Mouse (Mus musculus) lung, embryonic 16.5 days (tissue): ENCODE results near the gene Ecsit. TPM values are rescaled to one million over a fixed set of nuclear protein-coding genes. Genes with fewer than 3 reads are reported as not detected.

Experiments
- ATAC-seq: fragments of 200-750 bp; cut with Nextera tagmentation; 2 replicates; pipeline ENCODE4 v1.8.0; 2017; ENCODE audit warnings: low read depth, mild to moderate bottlenecking, moderate library complexity
- H3K27ac ChIP-seq: fragments of 300-500 bp; sonication (generic); 2 replicates; pipeline ENCODE4 v1.5.1; 2014; ENCODE audit warnings: mild to moderate bottlenecking, control low read depth, low read length
- H3K27me3 ChIP-seq: fragments of 300-500 bp; sonication (generic); 2 replicates; pipeline ENCODE4 v1.6.1; 2014; ENCODE audit warnings: low read depth, low read length, mixed read lengths; ENCODE audit not compliant: control insufficient read depth, insufficient read depth
- H3K36me3 ChIP-seq: fragments of 300-500 bp; sonication (generic); 2 replicates; pipeline ENCODE4 v1.6.1; 2014; ENCODE audit warnings: low read length; ENCODE audit not compliant: control insufficient read depth, insufficient read depth
- H3K4me1 ChIP-seq: fragments of 300-500 bp; sonication (generic); replicated peaks from 2 replicates; pipeline ENCODE4 v1.6.1; 2014; ENCODE audit warnings: low read length, mixed read lengths; ENCODE audit not compliant: control insufficient read depth, insufficient read depth
- H3K4me2 ChIP-seq: fragments of 300-500 bp; sonication (generic); 2 replicates; pipeline ENCODE4 v1.6.1; 2014; ENCODE audit warnings: low read depth, low read length, control low read depth
- H3K4me3 ChIP-seq: fragments of 300-500 bp; sonication (generic); 2 replicates; pipeline ENCODE4 v1.5.1; 2014; ENCODE audit warnings: mild to moderate bottlenecking, low read length, control low read depth
- H3K9ac ChIP-seq: fragments of 300-500 bp; sonication (generic); 2 replicates; pipeline ENCODE4 v1.6.1; 2014; ENCODE audit warnings: low read length, control low read depth
- H3K9me3 ChIP-seq: fragments of 300-500 bp; sonication (generic); 2 replicates; pipeline ENCODE4 v1.6.1; 2016; ENCODE audit warnings: low read length; ENCODE audit not compliant: control insufficient read depth
- WGBS: fragments of 180-500 bp; shearing (Covaris S2); extraction: QIAGEN DNeasy Blood & Tissue Kit; methylation state at CpG from one replicate; pipeline ENCODE4 v1.1.7; 2014; 5-methylcytosine and 5-hydroxymethylcytosine counted together
- polyA plus RNA-seq: library from polyadenylated mRNA; unstranded; fragments of >200 nt; fragmentation: Nextera tagmentation; extraction: Ambion mirVana; gene quantifications from 2 replicates; pipeline ENCODE4 v1.2.1, GENCODE M21; 2015

The Ecsit gene
- polyA plus RNA-seq, 1 experiment from 2014 or later, result 28.9 TPM

GRCm38 (mm10) chr9:22072276-22072675, 13.0 kb downstream of the Ecsit start:
- 91% methylated on average over 4 of the region's 4 CpGs for WGBS
- Histone ChIP-seq H3K4me1 (peaks cover 8% of the 10 kb centered on the region), H3K9me3 (no peaks in the 10 kb centered on the region), H3K4me2 (no peak overlapping the region), H3K36me3 (peaks cover 3% of the 10 kb centered on the region; the same call in 1 of the 2 replicates), H3K9ac (no peak overlapping the region), H3K27me3 (no peaks in the 10 kb centered on the region), H3K4me3 (no peak overlapping the region), H3K27ac (no peak overlapping the region)
- ATAC-seq, result no peak

- peak within 1 kb of the TSS; percentile 96 for H3K27ac ChIP-seq
- H3K4me3 ChIP-seq, result peak within 1 kb of the TSS; percentile 55
- WGBS, result under 1% methylated on average over 61 of the region's 87 CpGs
- H3K4me1 ChIP-seq, result peaks cover 8% of the 10 kb centered on the region
- H3K9me3 ChIP-seq, result no peaks in the 10 kb centered on the region
- H3K9ac ChIP-seq, result peak within 1 kb of the TSS; percentile 69
- H3K4me2 ChIP-seq, result peak within 1 kb of the TSS; percentile 71
- no peaks in the 10 kb centered on the region for H3K27me3 ChIP-seq
- peak; percentile 98 for ATAC-seq
- H3K36me3 ChIP-seq, result peaks cover 3% of the 10 kb centered on the region; the same call in 1 of the 2 replicates
Measured at GRCm38 (mm10) chr9:22070791-22071573, 14.3 kb downstream of the Ecsit start, which contains the start of the genes Gm49318 and Zfp653. Gene Gm49318, minus strand, starts transcription at chr9:22071259. Gene Zfp653, minus strand, starts transcription at chr9:22071376.

DNA sequence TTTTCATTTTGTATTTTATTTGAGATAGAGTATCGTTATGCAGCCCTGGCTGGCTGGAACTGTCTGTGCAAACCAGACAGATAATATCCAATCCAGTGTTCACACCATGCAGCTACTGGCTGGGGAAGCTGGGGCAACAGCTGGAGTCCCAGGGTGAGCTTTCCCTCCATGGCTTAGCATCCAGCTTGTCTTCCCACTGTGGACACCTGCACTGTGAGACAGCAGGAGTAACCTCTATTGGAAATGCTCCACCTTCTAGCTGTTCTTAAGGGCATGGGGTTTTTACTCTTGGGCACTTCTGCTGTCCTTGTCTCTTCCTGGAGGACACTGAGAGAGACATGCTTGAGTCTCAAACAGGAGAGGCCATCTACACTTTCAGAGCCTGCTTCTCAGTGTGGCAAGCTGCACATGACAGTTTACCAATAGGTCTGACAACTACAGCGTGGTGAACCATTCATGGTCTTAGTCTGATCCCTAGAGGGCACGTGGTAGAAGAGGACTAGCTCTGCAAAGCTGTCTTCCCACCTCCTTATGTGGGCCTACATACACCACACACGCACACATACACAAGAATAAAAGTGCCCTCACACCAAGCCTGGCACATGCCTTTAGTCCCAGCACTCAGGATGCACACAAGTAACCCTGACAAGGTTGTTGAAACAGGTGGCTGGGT, 15.2 kb downstream of the Ecsit start:
- H3K4me1 ChIP-seq, result peaks cover 8% of the 10 kb centered on the region
- H3K4me3 ChIP-seq, result peak overlapping the region; percentile 55
- no peaks in the 10 kb centered on the region for H3K9me3 ChIP-seq
- no peaks in the 10 kb centered on the region for H3K27me3 ChIP-seq
- peak overlapping the region; percentile 34 for H3K27ac ChIP-seq
- no peak for ATAC-seq
- WGBS, result 58% methylated on average over 4 of the region's 4 CpGs
- peak overlapping the region; percentile 71 for H3K4me2 ChIP-seq
- peaks cover 6% of the 10 kb centered on the region for H3K36me3 ChIP-seq
- H3K9ac ChIP-seq, result peak overlapping the region; percentile 69

- 82% methylated on average over 5 of the region's 5 CpGs for whole genome bisulfite sequencing
- H3K4me1 ChIP-seq, result peaks cover 8% of the 10 kb centered on the region
- no peak overlapping the region for H3K4me3 ChIP-seq
- no peak overlapping the region for H3K4me2 ChIP-seq
- peaks cover 14% of the 10 kb centered on the region for H3K36me3 ChIP-seq
- H3K27ac ChIP-seq, result no peak overlapping the region
- ATAC-seq, result no peak
- no peaks in the 10 kb centered on the region for H3K9me3 ChIP-seq
- no peak overlapping the region for H3K9ac ChIP-seq
- H3K27me3 ChIP-seq, result no peaks in the 10 kb centered on the region
Measured at GRCm38 (mm10) chr9:22067195-22067594, 18.0 kb downstream of the Ecsit start.

DNA sequence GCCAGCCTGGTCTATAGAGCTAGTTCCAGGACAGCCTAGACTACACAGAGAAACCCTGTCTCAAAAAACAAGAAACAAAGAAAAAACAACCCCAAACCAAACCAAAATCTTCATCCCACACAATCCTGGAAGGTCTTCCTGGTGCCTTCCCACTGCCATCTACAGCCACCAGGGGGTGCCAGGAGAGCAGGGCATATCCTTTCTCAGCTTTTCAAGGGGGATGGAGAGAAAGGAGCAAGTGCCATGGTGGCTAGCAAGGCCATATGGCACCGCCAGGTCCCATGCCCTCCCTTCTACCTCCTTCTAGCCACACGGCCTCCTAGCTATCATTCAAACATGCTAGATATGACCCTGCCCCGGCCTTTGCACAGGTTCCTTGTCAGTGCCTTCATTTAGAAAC, 18.8 kb downstream of the Ecsit start:
- Histone ChIP-seq H3K9ac (no peak overlapping the region), H3K4me3 (no peak overlapping the region), H3K4me1 (peaks cover 8% of the 10 kb centered on the region), H3K9me3 (no peaks in the 10 kb centered on the region), H3K36me3 (peaks cover 14% of the 10 kb centered on the region), H3K27me3 (no peaks in the 10 kb centered on the region), H3K4me2 (no peak overlapping the region), H3K27ac (no peak overlapping the region)
- WGBS, result 68% methylated on average over 3 of the region's 3 CpGs
- no peak for ATAC-seq

DNA sequence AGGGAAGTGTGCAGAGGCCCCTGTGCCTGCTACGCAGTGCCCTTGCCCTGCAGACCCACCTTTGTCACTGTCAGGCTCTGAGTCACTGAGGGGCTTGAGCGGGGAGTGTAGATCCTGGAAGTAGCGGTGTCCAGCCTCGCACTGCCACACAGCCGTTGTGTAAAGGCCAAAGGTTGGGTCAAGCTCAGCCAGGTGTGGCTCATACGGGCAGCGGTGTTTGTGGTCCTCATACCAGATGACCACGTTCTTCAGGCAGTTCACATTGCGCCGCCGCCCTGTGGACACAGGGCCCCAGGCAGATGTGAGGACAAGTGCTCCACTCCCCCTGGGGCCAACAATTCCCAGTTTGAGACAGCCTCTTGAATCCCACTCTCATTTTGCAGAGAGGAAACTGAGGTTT, 19.6 kb downstream of the Ecsit start:
- no peak overlapping the region for H3K4me3 ChIP-seq
- H3K9me3 ChIP-seq, result no peaks in the 10 kb centered on the region
- no peak overlapping the region for H3K9ac ChIP-seq
- H3K27ac ChIP-seq, result no peak overlapping the region
- 92% methylated on average over 11 of the region's 11 CpGs for WGBS
- no peaks in the 10 kb centered on the region for H3K27me3 ChIP-seq
- H3K36me3 ChIP-seq, result peaks cover 14% of the 10 kb centered on the region
- ATAC-seq, result no peak
- peaks cover 8% of the 10 kb centered on the region for H3K4me1 ChIP-seq
- H3K4me2 ChIP-seq, result no peak overlapping the region

GRCm38 (mm10) chr9:22064341-22064740, 20.9 kb downstream of the Ecsit start:
- Histone ChIP-seq H3K9ac (no peak overlapping the region), H3K36me3 (peaks cover 20% of the 10 kb centered on the region), H3K27ac (no peak overlapping the region), H3K4me1 (no peaks in the 10 kb centered on the region), H3K27me3 (no peaks in the 10 kb centered on the region), H3K4me3 (no peak overlapping the region), H3K4me2 (no peak overlapping the region), H3K9me3 (no peaks in the 10 kb centered on the region)
- ATAC-seq, result no peak
- 93% methylated on average over 3 of the region's 3 CpGs for WGBS

GRCm38 (mm10) chr9:22061339-22061738, 23.9 kb downstream of the Ecsit start:
- Histone ChIP-seq H3K4me3 (no peak overlapping the region), H3K9me3 (no peaks in the 10 kb centered on the region), H3K9ac (no peak overlapping the region), H3K36me3 (peaks cover 31% of the 10 kb centered on the region), H3K27me3 (no peaks in the 10 kb centered on the region), H3K4me1 (no peaks in the 10 kb centered on the region), H3K27ac (no peak overlapping the region), H3K4me2 (no peak overlapping the region)
- 79% methylated on average over 2 of the region's 2 CpGs for WGBS
- no peak for ATAC-seq

- Histone ChIP-seq H3K9me3 (no peaks in the 10 kb centered on the region), H3K36me3 (peaks cover 24% of the 10 kb centered on the region), H3K9ac (no peak overlapping the region), H3K27ac (no peak overlapping the region), H3K4me2 (no peak overlapping the region), H3K27me3 (peaks cover 15% of the 10 kb centered on the region), H3K4me1 (peaks cover 3% of the 10 kb centered on the region; the same call in 1 of the 2 replicates), H3K4me3 (no peak overlapping the region)
- 82% methylated on average over 9 of the region's 9 CpGs for WGBS
- no peak for ATAC-seq
Measured at GRCm38 (mm10) chr9:22058011-22058424, 27.2 kb downstream of the Ecsit start.
